Mouse (Mus musculus) frontal cortex, postnatal 14 days (tissue): ENCODE data around the gene Hist3h2ba.

Experiments
- DNase-seq, 2 experiments: peaks; one replicate each; pipeline ENCODE4 v3.0.0; 2022; ENCODE audit warnings: low spot score in 2 of 2

Hist3h2ba gene

DNA sequence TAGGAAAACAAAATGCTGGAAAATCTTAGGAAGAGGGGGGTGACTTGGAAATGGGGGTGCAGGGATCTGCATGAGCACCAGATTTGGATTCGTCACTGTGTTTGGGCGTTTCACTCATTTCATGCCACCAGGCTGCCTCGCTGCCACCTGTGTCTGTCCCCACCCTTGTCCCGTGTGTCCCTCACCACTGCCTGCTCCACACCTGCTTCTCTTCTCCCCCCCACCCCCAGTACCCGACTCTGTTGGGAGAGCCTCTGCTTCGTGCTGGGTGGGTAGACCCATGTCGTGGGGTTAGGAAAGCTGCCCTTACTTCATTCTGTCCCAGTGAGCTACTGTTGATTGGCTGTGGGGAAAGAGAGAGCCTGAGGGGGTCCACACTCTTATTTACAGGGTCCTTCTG lies 35.9 kb downstream of the Hist3h2ba start:
- DNase-seq: no peak

DNA sequence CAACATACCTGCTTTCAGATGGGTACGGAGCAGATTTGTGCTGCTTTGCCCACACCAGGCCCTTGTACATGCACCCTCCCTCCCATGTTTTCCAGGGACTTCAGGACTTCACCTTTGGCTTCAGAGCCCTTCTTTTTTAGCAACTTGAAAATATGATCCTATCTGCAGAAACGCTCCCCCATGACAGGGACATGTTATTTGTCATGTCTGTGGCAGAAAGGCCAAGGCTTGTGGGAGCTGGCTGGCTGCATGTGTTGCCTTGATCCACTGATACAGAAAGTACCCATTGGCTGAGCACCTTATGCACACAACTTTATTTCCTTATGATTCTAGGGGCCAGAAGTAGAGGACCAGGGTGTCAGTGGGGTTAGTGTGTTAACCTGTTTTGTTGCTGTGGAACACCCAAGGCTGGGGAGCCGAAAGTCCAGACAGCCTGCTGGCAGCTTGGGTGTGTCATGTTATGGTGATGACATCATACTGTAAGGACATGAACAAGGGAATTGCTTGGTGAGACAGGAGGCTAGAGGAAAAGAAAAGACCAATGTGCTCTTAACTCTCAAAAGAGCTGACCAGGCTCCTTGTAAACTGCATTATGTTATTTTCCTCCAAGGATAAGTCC lies 36.7 kb downstream of the Hist3h2ba start:
- no peak for DNase-seq

DNA sequence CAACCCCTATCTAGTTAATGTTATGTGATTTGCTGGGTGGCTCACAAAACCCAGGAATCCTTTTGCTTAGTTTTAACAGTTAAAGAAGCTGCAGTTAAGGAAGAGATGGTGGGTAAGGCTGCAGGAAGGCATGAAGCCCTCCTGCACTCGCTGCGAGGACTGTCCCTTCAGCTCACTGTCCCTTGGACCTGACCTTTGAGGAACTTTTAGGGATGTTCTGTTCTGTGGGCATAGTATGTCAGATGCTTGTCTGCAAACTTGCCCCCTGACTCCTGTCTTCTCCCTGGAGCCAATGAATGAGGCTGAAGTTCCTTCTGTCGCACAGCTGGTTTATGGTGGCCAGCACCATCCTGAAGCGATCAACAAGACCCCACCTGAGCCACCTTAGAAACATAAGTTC lies 40.4 kb downstream of the Hist3h2ba start:
- no peak for DNase-seq

GRCm38 (mm10) chr11:58990141-58990540 lies 41.4 kb downstream of the Hist3h2ba start:
- DNase-seq: no peak

DNA sequence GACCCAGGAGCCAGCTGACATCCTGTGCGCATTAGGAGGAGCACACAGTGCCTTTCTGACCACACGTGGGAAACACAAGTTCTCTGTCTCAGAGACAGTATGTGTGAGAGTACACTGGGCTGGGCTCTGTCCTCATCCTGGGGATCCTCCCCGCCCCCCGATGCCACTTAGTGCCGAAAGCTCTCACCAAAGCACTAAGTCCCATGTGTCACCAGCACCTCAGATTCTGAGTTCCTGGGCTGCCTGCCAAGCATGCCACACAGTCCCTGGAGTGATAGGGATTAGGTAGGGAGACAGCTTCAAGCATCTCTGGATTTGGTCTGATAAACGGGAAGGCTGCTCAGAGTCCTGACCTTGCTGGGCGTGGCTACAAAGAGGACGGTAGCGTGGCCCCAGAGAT lies 42.1 kb downstream of the Hist3h2ba start:
- no peak for DNase-seq

- no peak for DNase-seq
Measured at GRCm38 (mm10) chr11:58991911-58992310, 43.2 kb downstream of the Hist3h2ba start.

GRCm38 (mm10) chr11:58993091-58993670 lies 44.5 kb downstream of the Hist3h2ba start:
- no peak for DNase-seq

GRCm38 (mm10) chr11:58994337-58994826 lies 45.7 kb downstream of the Hist3h2ba start:
- DNase-seq: peak in 1 of 2 experiments; percentile 32

DNA sequence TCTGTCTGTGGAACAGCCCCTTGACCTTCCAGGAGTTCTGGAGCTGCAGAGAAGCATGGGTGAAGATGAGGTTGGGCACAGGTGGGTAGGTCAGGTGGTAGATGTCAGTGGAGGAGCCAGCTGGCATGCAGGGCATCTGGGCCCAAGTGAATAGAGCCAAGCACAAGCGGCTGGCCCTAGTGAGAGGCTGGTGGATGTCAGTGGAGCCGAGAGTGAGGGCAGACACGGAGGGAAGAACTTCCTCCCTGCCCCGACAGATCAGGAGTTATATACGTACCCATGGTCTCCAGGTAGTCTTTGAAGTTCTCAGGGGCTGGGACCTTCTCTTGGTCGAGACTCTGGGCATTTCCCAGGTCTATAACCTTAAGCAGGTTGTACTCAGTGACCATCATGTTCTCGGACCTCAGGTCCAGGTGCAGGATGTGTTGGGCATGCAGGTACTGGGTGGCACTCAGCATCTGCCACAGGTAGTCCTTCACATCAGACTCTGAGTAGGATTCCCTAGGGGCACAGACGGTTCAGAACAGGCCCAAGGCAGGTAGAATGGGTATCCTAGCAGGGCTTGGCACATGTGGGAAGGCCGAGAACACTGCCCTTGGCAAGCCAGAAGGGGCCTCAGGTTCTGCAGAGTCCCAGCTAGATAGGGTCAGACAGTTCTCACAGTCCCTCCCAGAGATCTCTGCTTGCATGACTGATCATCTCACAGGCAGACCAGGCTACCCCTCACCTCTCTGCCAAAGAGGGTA lies 46.5 kb downstream of the Hist3h2ba start:
- DNase-seq: no peak

DNA sequence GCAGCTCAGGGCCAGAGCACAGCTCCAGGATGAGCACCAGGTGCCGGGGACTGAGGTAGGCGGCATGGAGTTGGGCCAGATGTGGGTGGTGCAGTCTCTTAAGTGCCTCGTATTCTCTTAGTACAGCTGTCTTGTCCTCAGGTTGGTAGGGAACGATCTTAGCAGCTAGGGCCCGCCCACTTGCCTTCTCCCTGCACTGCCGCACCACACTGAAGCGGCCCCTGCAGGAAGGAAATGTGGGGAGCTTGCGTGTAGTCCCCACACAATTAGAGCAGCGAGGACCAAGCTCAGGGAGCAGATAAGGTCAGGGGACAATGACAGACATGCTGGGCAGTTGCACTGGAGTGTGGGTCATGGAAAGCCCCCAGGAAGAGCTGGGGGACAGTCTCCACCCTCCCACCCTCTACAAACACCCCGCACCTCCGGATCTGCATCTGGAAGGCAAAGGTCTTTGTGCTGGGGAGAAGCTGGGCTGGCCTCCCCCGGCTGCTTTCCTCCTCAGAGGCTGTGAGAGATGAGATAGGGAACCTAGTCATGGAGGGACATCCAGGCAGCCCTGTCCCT lies 47.2 kb downstream of the Hist3h2ba start:
- no peak for DNase-seq

DNA sequence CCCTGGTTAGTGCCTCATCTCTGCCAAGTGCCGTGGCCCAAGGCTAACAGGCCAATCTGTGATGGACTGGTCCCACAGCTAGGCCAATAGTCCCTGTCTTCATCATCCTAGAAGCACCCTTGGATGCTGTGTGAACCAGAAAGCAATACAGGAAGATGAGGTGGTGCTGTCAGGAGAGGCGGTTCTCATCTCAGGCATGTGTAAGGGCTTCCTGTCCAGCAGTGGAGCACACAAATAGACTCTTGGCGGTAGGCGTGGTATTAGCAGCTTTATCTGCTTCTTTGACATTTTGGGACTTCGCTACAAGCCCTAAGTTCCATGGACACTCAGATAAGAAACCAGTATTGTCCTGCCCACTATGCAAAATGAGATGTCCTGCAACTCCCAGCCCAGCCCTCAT lies 48.8 kb downstream of the Hist3h2ba start:
- DNase-seq: no peak
